Mouse (Mus musculus) embryo, embryonic 11 days (tissue): ENCODE data around the gene Ppp1r1b.

Experiments
- DNase-seq: peaks from one replicate; pipeline ENCODE4 v3.0.0-alpha.2; 2015

The Ppp1r1b gene

GRCm38 (mm10) chr11:98329081-98329959 is 18.9 kb upstream of the Ppp1r1b start, which contains the start of gene Neurod2:
TSS of gene Neurod2 (minus strand) at chr11:98329648.
- DNase-seq: no peak

GRCm38 (mm10) chr11:98329960-98330744 is 18.1 kb upstream of the Ppp1r1b start:
- no peak for DNase-seq

- no peak for DNase-seq
Measured at GRCm38 (mm10) chr11:98330745-98331204, 17.4 kb upstream of the Ppp1r1b start.

GRCm38 (mm10) chr11:98331401-98331800 is 16.8 kb upstream of the Ppp1r1b start:
- DNase-seq: no peak

GRCm38 (mm10) chr11:98332186-98332585 is 16.0 kb upstream of the Ppp1r1b start:
- DNase-seq: no peak

GRCm38 (mm10) chr11:98332841-98333240 is 15.4 kb upstream of the Ppp1r1b start:
- DNase-seq: no peak

GRCm38 (mm10) chr11:98333263-98333696 is 14.9 kb upstream of the Ppp1r1b start:
- DNase-seq: no peak

- DNase-seq: no peak
Measured at GRCm38 (mm10) chr11:98333981-98334741, 14.0 kb upstream of the Ppp1r1b start.

GRCm38 (mm10) chr11:98335250-98335649 is 13.0 kb upstream of the Ppp1r1b start:
- DNase-seq: peak; percentile 41

- no peak for DNase-seq
Measured at GRCm38 (mm10) chr11:98336245-98337107, 11.7 kb upstream of the Ppp1r1b start.

GRCm38 (mm10) chr11:98338507-98338961 is 9.7 kb upstream of the Ppp1r1b start:
- DNase-seq: peak; percentile 47

GRCm38 (mm10) chr11:98339071-98339501 is 9.1 kb upstream of the Ppp1r1b start:
- peak; percentile 35 for DNase-seq

- DNase-seq: no peak
Measured at GRCm38 (mm10) chr11:98339679-98340287, 8.4 kb upstream of the Ppp1r1b start.

GRCm38 (mm10) chr11:98340597-98340996 is 7.6 kb upstream of the Ppp1r1b start:
- no peak for DNase-seq

GRCm38 (mm10) chr11:98341174-98341573 is 7.0 kb upstream of the Ppp1r1b start:
- DNase-seq: no peak

GRCm38 (mm10) chr11:98342000-98342945 is 5.9 kb upstream of the Ppp1r1b start:
- DNase-seq: peak; percentile 91

GRCm38 (mm10) chr11:98345253-98345652 is 3.0 kb upstream of the Ppp1r1b start:
- DNase-seq: peak; percentile 76

- no peak for DNase-seq
Measured at GRCm38 (mm10) chr11:98346168-98346567, 2.0 kb upstream of the Ppp1r1b start.

- no peak for DNase-seq
Measured at GRCm38 (mm10) chr11:98347385-98348082, 670 bp upstream of the Ppp1r1b start.
